Mouse (Mus musculus) brain, embryonic 14.5 days (tissue): ENCODE measurements at regions not wholly inside any gene's neighbourhood (a gene's known extent, or its start where the extent isn't known, plus 50 kb on each side); places are given as distances from the start of the nearest gene placed in this dataset.

Source experiments
- DNase-seq: peaks from one replicate; pipeline ENCODE4 v3.0.0-alpha.2; 2011; ENCODE audit warnings: low read depth
- CTCF ChIP-seq: fragments of 200-500 bp; IDR thresholded peaks from 2 replicates; pipeline ENCODE4 v1.5.1; 2012; ENCODE audit warnings: inconsistent platforms, mild to moderate bottlenecking, moderate library complexity, borderline replicate concordance; ENCODE audit not compliant: insufficient read depth, insufficient read length; ENCODE audit errors: extremely low read depth
- POLR2A ChIP-seq: fragments of 200-500 bp; IDR thresholded peaks from 2 replicates; pipeline ENCODE4 v1.6.1; 2012; ENCODE audit warnings: mild to moderate bottlenecking, inconsistent platforms, borderline replicate concordance; ENCODE audit not compliant: poor library complexity, insufficient read depth, insufficient read length, severe bottlenecking; ENCODE audit errors: extremely low read depth

- TF ChIP-seq CTCF (no peak), POLR2A (no peak)
- DNase-seq, result no peak
Observed at GRCm38 (mm10) chr2:8115891-8116290, 606.5 kb upstream of the Celf2 start.

- TF ChIP-seq POLR2A (no peak), CTCF (no peak)
- DNase-seq, result peak; percentile 81
Observed at GRCm38 (mm10) chr2:8112361-8113073, 603.2 kb upstream of the Celf2 start.

- TF ChIP-seq CTCF, result no peak
- TF ChIP-seq POLR2A, result no peak
- DNase-seq, result peak; percentile 86
Observed at GRCm38 (mm10) chr2:8094157-8094556, 584.8 kb upstream of the Celf2 start.

- peak; percentile 63 for DNase-seq
- no peak for TF ChIP-seq CTCF
- TF ChIP-seq POLR2A, result no peak
Observed at GRCm38 (mm10) chr2:8067901-8068300, 558.5 kb upstream of the Celf2 start.

- DNase-seq, result peak; percentile 69
Observed at GRCm38 (mm10) chr2:8061687-8062086, 552.3 kb upstream of the Celf2 start.

GRCm38 (mm10) chr2:8029212-8029611 is 519.8 kb upstream of the Celf2 start:
- DNase-seq, result peak; percentile 82

More at GRCm38 (mm10) chr2:8061687-8062086, 552.3 kb upstream of the Celf2 start:
- TF ChIP-seq POLR2A (no peak), CTCF (no peak)

GRCm38 (mm10) chr2:8027571-8027970 is 518.2 kb upstream of the Celf2 start:
- DNase-seq, result peak; percentile 65

More at GRCm38 (mm10) chr2:8029212-8029611, 519.8 kb upstream of the Celf2 start:
- TF ChIP-seq POLR2A (no peak), CTCF (no peak)

GRCm38 (mm10) chr2:8026648-8027047 is 517.3 kb upstream of the Celf2 start:
- DNase-seq, result peak; percentile 24
- TF ChIP-seq CTCF (no peak), POLR2A (no peak)

More at GRCm38 (mm10) chr2:8027571-8027970, 518.2 kb upstream of the Celf2 start:
- TF ChIP-seq CTCF (no peak), POLR2A (no peak)

GRCm38 (mm10) chr2:8022651-8023050 is 513.3 kb upstream of the Celf2 start:
- no peak for DNase-seq
- TF ChIP-seq CTCF (no peak), POLR2A (no peak)

- DNase-seq, result peak; percentile 72
- TF ChIP-seq POLR2A (no peak), CTCF (no peak)
Observed at GRCm38 (mm10) chr2:8022043-8022442, 512.7 kb upstream of the Celf2 start.

GRCm38 (mm10) chr2:8012826-8013225 is 503.5 kb upstream of the Celf2 start:
- DNase-seq, result no peak
- TF ChIP-seq CTCF (no peak), POLR2A (no peak)

- no peak for TF ChIP-seq POLR2A
- TF ChIP-seq CTCF, result no peak
- no peak for DNase-seq
Observed at GRCm38 (mm10) chr2:7999444-7999843, 490.1 kb upstream of the Celf2 start.

GRCm38 (mm10) chr2:7974471-7974870 is 465.1 kb upstream of the Celf2 start:
- DNase-seq, result no peak
- TF ChIP-seq CTCF (no peak), POLR2A (no peak)
